Mouse (Mus musculus) ES-Bruce4 (cell line): ENCODE results near the gene Daam1.

Source experiments
- CTCF ChIP-seq: IDR thresholded peaks from one replicate; pipeline ENCODE4 v1.8.1; 2011; ENCODE audit warnings: low read depth, low read length
- EP300 ChIP-seq: IDR thresholded peaks from 2 replicates; pipeline ENCODE4 v1.6.1; 2011; ENCODE audit warnings: low read depth, low read length; ENCODE audit not compliant: insufficient read depth

- TF ChIP-seq CTCF (no peak), EP300 (no peak)
Observed at GRCm38 (mm10) chr12:71821272-71821671, 9.6 kb upstream of the Daam1 start.
